Mouse (Mus musculus): Measurements from ENCODE around the gene Pacs2. TPM values are rescaled to one million over a fixed set of nuclear protein-coding genes. Genes with fewer than 3 reads are reported as not detected.

The Pacs2 gene
- polyA plus RNA-seq, 1 experiment from 2014 or later, result 9.6 TPM

GRCm38 (mm10) chr12:113099470-113100237 lies 85.3 kb downstream of the Pacs2 start:
- Histone ChIP-seq H3K4me2 (peak overlapping the region; percentile 98), H3K27ac (peak overlapping the region; percentile 88), H3K36me3 (peaks cover 28% of the 10 kb centered on the region), H3K27me3 (replicated peaks) (peaks cover 27% of the 10 kb centered on the region), H3K4me1 (peaks cover 73% of the 10 kb centered on the region), H3K4me3 (peak overlapping the region; percentile 98), H3K9ac (peak overlapping the region; percentile 99), H3K9me3 (replicated peaks) (no peaks in the 10 kb centered on the region)
- 15% methylated on average over 6 of the region's 6 CpGs for WGBS (ENCODE audit: insufficient replicate concordance)
- 0 out of 2 replicates have a peak, but pooled peaks have one; percentile 25 for ATAC-seq

- Histone ChIP-seq H3K27ac (peak overlapping the region; percentile 88; the same call in 1 of the 2 replicates), H3K27me3 (replicated peaks) (peaks cover 22% of the 10 kb centered on the region), H3K4me1 (peaks cover 82% of the 10 kb centered on the region), H3K4me2 (peak overlapping the region; percentile 98; the same call in 1 of the 2 replicates), H3K36me3 (peaks cover 33% of the 10 kb centered on the region), H3K4me3 (no peak overlapping the region), H3K9ac (no peak overlapping the region), H3K9me3 (replicated peaks) (no peaks in the 10 kb centered on the region)
- 71% methylated on average over 5 of the region's 5 CpGs for WGBS (ENCODE audit: insufficient replicate concordance)
- no peak for ATAC-seq
These were observed 86.3 kb downstream of the Pacs2 start for GRCm38 (mm10) chr12:113100448-113101076.

- peaks cover 14% of the 10 kb centered on the region for H3K27me3 ChIP-seq (replicated peaks)
- H3K4me1 ChIP-seq, result peaks cover 90% of the 10 kb centered on the region
- no peak overlapping the region for H3K4me2 ChIP-seq
- 75% methylated on average over 9 of the region's 9 CpGs for WGBS (ENCODE audit: insufficient replicate concordance)
- 0 out of 2 replicates have a peak overlapping the region, but pooled peaks have one; percentile 49 for H3K27ac ChIP-seq
- 0 out of 2 replicates have a peak overlapping the region, but pooled peaks have one; percentile 12 for H3K9ac ChIP-seq
- H3K9me3 ChIP-seq (replicated peaks), result no peaks in the 10 kb centered on the region
- no peak overlapping the region for H3K4me3 ChIP-seq
- peaks cover 39% of the 10 kb centered on the region for H3K36me3 ChIP-seq
- ATAC-seq, result no peak
These were observed 87.1 kb downstream of the Pacs2 start for GRCm38 (mm10) chr12:113101251-113101960.

DNA sequence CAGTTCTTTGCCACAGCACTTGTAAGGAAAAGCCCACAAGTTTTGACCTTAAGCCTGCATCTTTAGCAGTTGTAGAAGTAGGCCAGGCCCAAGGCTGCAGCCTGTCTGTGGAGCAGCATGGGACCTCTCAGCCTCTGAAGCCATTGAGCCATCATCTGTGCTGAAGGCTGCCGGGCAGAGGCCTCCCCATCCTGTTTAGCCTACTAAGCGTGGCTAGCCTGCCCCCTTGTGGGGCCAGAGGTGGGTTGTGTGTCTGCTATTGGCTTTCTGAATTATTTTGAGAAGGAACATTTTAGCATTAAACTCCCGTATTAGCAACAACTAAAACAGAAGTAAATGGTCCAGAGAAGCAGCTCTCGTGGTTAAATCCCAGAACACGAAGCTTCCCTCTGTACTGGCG lies 88.2 kb downstream of the Pacs2 start:
- 58% methylated on average over 6 of the region's 6 CpGs for WGBS (ENCODE audit: insufficient replicate concordance)
- Histone ChIP-seq H3K27ac (peak overlapping the region; percentile 37), H3K4me1 (peaks cover 93% of the 10 kb centered on the region), H3K4me3 (no peak overlapping the region), H3K9me3 (replicated peaks) (no peaks in the 10 kb centered on the region), H3K36me3 (peaks cover 39% of the 10 kb centered on the region), H3K27me3 (replicated peaks) (peaks cover 3% of the 10 kb centered on the region; the same call in 1 of the 2 replicates), H3K9ac (no peak overlapping the region), H3K4me2 (no peak overlapping the region)
- peak; percentile 16; the same call in 1 of the 2 replicates for ATAC-seq

- no peak overlapping the region for H3K9ac ChIP-seq
- no peak overlapping the region for H3K4me2 ChIP-seq
- peaks cover 43% of the 10 kb centered on the region for H3K36me3 ChIP-seq
- no peak overlapping the region for H3K4me3 ChIP-seq
- 76% methylated on average over 8 of the region's 8 CpGs for WGBS (ENCODE audit: insufficient replicate concordance)
- H3K4me1 ChIP-seq, result peaks cover 99% of the 10 kb centered on the region
- ATAC-seq, result no peak
- peak overlapping the region; percentile 62 for H3K27ac ChIP-seq
- no peaks in the 10 kb centered on the region for H3K27me3 ChIP-seq (replicated peaks)
- no peaks in the 10 kb centered on the region for H3K9me3 ChIP-seq (replicated peaks)
These were observed 89.6 kb downstream of the Pacs2 start for GRCm38 (mm10) chr12:113103846-113104451.

- H3K4me3 ChIP-seq, result no peak overlapping the region
- H3K9ac ChIP-seq, result peak overlapping the region; percentile 67
- H3K4me2 ChIP-seq, result peak overlapping the region; percentile 60
- peak overlapping the region; percentile 93 for H3K27ac ChIP-seq
- WGBS (ENCODE audit: insufficient replicate concordance), result 78% methylated on average over 6 of the region's 6 CpGs
- no peaks in the 10 kb centered on the region for H3K27me3 ChIP-seq (replicated peaks)
- H3K4me1 ChIP-seq, result peaks cover 97% of the 10 kb centered on the region
- H3K9me3 ChIP-seq (replicated peaks), result no peaks in the 10 kb centered on the region
- ATAC-seq, result no peak
- H3K36me3 ChIP-seq, result peaks cover 35% of the 10 kb centered on the region
These were observed 92.1 kb downstream of the Pacs2 start for GRCm38 (mm10) chr12:113106386-113106785.

DNA sequence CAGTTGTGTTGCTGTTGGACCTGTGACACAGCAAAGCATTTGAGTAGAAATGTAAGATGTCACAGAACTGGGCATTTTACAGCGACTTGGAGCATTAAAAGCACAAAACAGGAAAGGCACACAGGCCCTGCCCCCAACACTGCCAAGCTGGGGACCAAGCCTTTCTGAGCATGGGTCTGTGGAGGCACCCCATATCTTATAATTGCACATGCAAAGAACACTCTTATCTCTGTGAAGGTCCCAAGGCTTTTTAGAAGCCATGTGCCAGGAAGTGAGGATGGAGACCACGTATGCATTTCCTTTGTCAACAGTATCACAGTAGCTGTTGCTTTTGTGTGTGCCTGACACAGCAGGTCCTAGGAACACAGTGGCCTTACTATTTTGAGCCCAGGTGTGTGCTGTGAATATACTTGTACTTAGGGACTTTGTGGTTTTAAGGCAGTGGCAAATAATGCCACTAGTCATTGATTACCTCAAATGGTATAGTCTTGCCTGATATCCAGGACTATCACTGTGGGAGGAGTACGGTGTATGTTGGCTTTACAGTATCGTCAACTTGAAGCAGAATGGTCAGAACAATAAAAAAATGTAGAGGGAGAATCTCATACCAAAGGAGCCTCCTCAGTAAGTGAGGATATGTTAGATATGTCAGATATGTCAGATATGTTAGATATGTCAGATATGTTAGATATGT lies 93.3 kb downstream of the Pacs2 start:
- ATAC-seq, result peak; percentile 94
- peaks cover 88% of the 10 kb centered on the region for H3K4me1 ChIP-seq
- H3K36me3 ChIP-seq, result peaks cover 43% of the 10 kb centered on the region
- peak overlapping the region; percentile 60 for H3K4me2 ChIP-seq
- H3K9ac ChIP-seq, result peak overlapping the region; percentile 67
- peak overlapping the region; percentile 14; the same call in 1 of the 2 replicates for H3K4me3 ChIP-seq
- H3K27ac ChIP-seq, result peak overlapping the region; percentile 93
- no peaks in the 10 kb centered on the region for H3K9me3 ChIP-seq (replicated peaks)
- 20% methylated on average over 4 of the region's 4 CpGs for WGBS (ENCODE audit: insufficient replicate concordance)
- H3K27me3 ChIP-seq (replicated peaks), result no peaks in the 10 kb centered on the region

- H3K9ac ChIP-seq, result peak overlapping the region; percentile 40; the same call in 1 of the 2 replicates
- no peak overlapping the region for H3K4me2 ChIP-seq
- peaks cover 44% of the 10 kb centered on the region for H3K36me3 ChIP-seq
- H3K4me1 ChIP-seq, result peaks cover 85% of the 10 kb centered on the region
- no peaks in the 10 kb centered on the region for H3K27me3 ChIP-seq (replicated peaks)
- no peak for ATAC-seq
- 85% methylated on average over 17 of the region's 17 CpGs for WGBS (ENCODE audit: insufficient replicate concordance)
- H3K4me3 ChIP-seq, result no peak overlapping the region
- H3K27ac ChIP-seq, result peak overlapping the region; percentile 93
- H3K9me3 ChIP-seq (replicated peaks), result no peaks in the 10 kb centered on the region
These were observed 94.4 kb downstream of the Pacs2 start for GRCm38 (mm10) chr12:113108528-113109283.

DNA sequence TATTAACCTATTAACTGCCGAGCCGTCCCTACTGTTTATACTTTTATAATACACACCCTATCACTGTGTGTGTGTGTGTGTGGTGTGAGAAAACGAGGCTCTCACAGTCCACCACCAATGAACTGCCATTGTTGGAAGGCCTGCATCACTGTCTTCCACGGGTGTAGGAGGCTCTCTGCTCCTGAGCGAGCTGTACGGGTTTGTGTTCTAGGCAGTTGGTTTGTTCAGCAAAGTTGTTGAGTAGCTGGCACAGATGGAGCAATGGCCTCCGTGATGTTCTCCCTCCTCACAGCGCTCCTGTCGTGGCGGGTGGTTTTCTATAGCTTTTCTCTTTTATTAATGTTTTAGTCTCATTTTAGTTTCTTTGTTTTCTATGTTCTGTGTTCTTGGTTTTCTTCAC lies 95.5 kb downstream of the Pacs2 start:
- Histone ChIP-seq H3K27me3 (replicated peaks) (no peaks in the 10 kb centered on the region), H3K4me2 (no peak overlapping the region), H3K9ac (no peak overlapping the region), H3K4me3 (no peak overlapping the region), H3K4me1 (peaks cover 75% of the 10 kb centered on the region), H3K36me3 (peaks cover 48% of the 10 kb centered on the region), H3K27ac (peak overlapping the region; percentile 57; the same call in 1 of the 2 replicates), H3K9me3 (replicated peaks) (no peaks in the 10 kb centered on the region)
- no peak for ATAC-seq
- WGBS (ENCODE audit: insufficient replicate concordance), result 90% methylated on average over 10 of the region's 10 CpGs

GRCm38 (mm10) chr12:113114141-113114540 lies 99.8 kb downstream of the Pacs2 start:
- H3K4me2 ChIP-seq, result no peak overlapping the region
- peaks cover 74% of the 10 kb centered on the region for H3K36me3 ChIP-seq
- no peaks in the 10 kb centered on the region for H3K9me3 ChIP-seq (replicated peaks)
- no peak overlapping the region for H3K9ac ChIP-seq
- no peak overlapping the region for H3K27ac ChIP-seq
- peaks cover 32% of the 10 kb centered on the region for H3K4me1 ChIP-seq
- no peaks in the 10 kb centered on the region for H3K27me3 ChIP-seq (replicated peaks)
- no peak for ATAC-seq
- H3K4me3 ChIP-seq, result no peak overlapping the region
- WGBS (ENCODE audit: insufficient replicate concordance), result 86% methylated on average over 4 of the region's 4 CpGs
